Mouse (Mus musculus) retina, embryonic 14.5 days (tissue): ENCODE measurements around the gene Gbp8.
A peak's percentile ranks its signal among the peaks of the same experiment; 100 is the strongest.
"Not testable (repeated sequence)": the region's sequence is repeated elsewhere in the genome, so short reads cannot be mapped to it uniquely, and the experiment has no call there.

Experiments
- DNase-seq: peaks from one replicate; pipeline ENCODE4 v3.0.0-alpha.2; 2015; ENCODE audit warnings: low spot score

Gbp8 gene

GRCm38 (mm10) chr5:105060224-105060623, 79.1 kb downstream of the Gbp8 start:
- no peak for DNase-seq

- no peak for DNase-seq
Observed at GRCm38 (mm10) chr5:105055279-105055678, 84.1 kb downstream of the Gbp8 start.

- not testable (repeated sequence) for DNase-seq
Observed at GRCm38 (mm10) chr5:105053471-105054169, 85.7 kb downstream of the Gbp8 start.

- no peak for DNase-seq
Observed at GRCm38 (mm10) chr5:105032362-105032761, 107.0 kb downstream of the Gbp8 start.

GRCm38 (mm10) chr5:105012551-105012950, 126.8 kb downstream of the Gbp8 start:
- no peak for DNase-seq

- no peak for DNase-seq
Observed at GRCm38 (mm10) chr5:105011570-105011969, 127.8 kb downstream of the Gbp8 start.

- DNase-seq = no peak
Observed at GRCm38 (mm10) chr5:105010376-105010775, 129.0 kb downstream of the Gbp8 start.

GRCm38 (mm10) chr5:104989411-104989810, 149.9 kb downstream of the Gbp8 start:
- no peak for DNase-seq

GRCm38 (mm10) chr5:104988000-104988399, 151.3 kb downstream of the Gbp8 start:
- no peak for DNase-seq

GRCm38 (mm10) chr5:104986706-104987105, 152.6 kb downstream of the Gbp8 start:
- DNase-seq = peak; percentile 44

GRCm38 (mm10) chr5:104982535-104982934, 156.8 kb downstream of the Gbp8 start, which contains the start of gene Abcg3:
Gene Abcg3 (minus strand): TSS chr5:104982718.
- no peak for DNase-seq

GRCm38 (mm10) chr5:104979040-104979513, 160.3 kb downstream of the Gbp8 start:
- no peak for DNase-seq
